Mouse (Mus musculus): ENCODE data around the gene Caprin1.
A peak's percentile ranks its signal among the peaks of the same experiment; 100 is the strongest.

Gene Caprin1

DNA sequence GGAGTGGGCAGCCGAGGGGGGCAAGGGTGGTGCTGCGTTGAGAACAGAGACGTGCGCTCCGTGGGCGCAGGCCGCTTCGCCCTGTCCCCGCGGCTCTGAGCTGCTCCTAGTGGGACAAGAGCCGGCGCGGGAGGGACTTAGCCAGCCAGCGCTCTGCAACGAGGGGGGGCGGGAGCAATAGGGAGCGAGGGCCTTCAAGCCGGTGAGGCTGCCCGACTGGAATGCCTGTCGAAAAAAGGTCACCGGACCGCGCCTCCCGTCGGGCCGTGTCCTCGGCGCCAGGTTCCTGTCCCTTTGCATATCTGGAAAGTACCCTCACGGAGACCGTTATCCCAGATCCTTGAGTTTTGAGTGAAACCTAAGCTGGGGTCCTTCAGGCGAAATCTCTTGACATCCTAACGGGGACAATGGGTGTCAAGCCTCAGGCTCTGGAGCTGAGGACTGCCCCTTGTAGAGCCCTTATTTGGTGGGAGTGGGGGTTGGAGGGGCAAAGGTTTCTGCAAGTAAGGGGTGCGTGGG is at the start of gene Caprin1:
TSS of gene Caprin1 (minus strand) at position 159 of the 519 bp plus-strand sequence.
- DNase-seq (ENCODE audit: low read depth, low spot score) = peak; percentile 86

DNA sequence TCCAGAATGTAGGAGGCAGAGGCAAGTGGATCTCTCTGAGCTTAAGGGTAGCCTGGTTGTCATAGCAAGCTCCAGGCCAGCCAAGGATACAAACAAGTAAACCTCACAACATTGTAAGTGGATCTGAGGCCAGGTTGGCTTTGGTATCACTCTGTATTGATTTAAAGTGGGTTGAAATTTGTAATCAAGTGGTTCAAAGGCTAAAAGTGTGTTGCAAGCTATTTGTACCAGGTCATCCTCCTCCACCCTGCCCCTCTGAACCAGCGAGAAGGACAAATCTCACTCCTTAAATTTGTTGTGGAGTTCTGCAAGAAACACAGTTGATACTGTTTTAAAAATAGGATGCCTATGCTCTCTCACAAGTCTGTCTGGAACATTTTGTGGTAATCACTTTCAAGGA is 49.4 kb upstream of the Caprin1 start:
- DNase-seq (ENCODE audit: low read depth, low spot score) = no peak

DNA sequence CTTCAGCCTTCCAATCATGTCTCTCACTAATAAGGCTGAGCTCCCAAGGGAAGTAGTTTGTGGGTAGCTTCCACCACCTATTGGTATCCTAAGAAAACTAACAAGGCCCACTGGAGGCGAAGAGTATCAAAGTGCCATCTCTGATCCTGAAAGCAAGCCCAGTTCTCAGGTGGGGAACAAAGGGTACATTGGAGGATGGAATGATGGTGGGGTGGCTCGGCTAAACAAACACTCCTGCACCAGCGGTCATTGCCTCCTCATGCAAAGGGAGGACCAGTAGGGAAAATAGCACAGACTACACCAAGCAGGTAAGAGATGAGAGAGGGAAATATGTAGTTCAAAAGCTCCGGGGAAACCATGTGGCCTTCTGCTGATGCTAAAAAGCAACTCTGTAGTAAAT is 48.8 kb upstream of the Caprin1 start:
- no peak for DNase-seq (ENCODE audit: low read depth, low spot score)

DNA sequence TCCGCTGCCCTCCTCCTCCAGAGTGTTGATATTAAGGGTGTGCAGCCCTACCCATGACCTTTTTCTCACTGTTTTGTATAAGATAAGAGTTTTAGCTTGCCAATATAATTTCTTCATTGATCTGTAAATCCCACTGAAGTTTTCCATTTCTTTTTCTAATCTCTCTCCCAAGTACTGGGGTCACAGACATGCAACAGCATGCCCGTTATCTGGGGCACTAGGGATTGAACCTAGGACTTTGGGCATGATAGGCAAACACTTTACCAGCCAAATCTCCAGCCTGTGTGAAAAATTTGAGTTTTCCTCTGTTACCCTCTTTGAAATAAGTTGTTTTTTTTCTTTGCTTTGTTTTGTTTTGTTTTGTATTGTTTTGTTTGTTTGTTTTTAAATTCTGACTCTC is 46.6 kb upstream of the Caprin1 start:
- no peak for DNase-seq (ENCODE audit: low read depth, low spot score)

DNA sequence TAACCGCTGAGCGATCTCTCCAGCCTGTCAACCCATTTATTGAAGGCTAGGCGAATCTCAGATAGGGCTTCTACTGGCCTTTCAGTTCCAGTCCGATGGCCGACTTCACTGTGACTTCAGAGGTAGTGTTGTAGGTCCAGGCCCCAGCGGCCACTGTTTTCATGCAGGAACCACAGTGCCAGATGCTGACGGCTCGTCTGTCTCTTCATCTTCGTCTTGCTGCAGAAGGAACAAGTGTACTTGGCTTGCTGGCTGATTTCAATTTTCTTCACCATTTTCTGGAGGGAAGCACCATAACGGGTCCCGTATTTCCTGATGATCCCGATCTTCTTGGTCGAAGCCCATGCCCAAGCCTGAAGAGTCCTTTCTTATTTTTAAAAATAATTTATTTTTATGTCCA is 45.9 kb upstream of the Caprin1 start:
- DNase-seq (ENCODE audit: low read depth, low spot score) = no peak

DNA sequence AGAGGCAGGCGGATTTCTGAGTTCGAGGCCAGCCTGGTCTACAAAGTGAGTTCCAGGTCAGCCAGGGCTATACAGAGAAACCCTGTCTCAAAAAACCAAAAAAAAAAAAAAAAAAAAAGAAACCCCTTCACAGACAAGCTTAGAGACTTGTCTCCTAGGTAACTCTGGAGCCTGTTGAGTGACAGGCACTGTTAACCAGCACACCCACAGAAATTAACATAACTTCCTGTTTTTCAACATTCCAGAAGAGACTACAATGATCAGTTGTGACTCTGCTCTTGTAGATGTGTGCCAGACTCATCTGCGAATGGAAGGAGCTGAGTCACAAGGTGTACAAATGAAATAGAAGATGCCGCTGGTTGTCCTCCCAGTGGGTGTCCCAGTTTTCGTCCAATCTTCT is 44.9 kb upstream of the Caprin1 start:
- DNase-seq (ENCODE audit: low read depth, low spot score) = no peak

DNA sequence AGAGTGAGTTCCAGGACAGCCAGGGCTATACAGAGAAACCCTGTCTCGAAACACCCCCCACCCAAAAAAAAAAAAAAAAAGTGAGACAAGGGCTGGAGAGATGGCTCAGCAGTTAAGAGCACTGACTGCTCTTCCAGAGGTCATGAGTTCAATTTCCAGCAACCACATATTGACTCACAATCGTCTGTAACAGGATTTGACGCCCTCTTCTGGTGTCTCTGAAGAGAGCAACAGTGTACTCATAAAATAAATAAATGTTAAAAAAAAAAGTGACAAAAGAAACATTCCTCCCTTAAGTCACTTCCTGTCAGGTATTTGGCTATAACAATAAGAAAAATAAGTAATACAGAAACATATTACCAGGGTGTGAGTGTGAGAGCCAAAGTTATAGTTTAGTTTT is 41.0 kb upstream of the Caprin1 start:
- DNase-seq (ENCODE audit: low read depth, low spot score) = no peak

DNA sequence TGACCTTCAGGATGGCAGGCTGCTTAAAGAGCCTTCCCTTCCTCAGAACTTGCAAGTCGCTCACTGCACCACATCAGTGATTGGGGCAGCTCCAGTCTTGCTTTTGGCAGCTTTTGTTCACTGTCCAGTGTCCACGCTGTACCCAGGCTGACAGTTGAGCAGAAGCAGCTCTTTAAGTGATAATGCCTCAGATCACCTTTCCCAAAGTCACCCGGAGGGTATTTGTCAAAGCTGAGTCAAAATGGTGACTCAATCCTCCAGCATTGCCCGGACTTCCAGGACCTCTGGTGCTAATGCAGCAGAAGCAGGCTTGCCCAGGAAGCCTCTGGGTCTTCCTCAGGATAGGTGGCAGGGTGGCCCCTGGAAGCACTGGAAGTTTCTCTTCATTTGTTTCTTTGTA is 39.7 kb upstream of the Caprin1 start:
- no peak for DNase-seq (ENCODE audit: low read depth, low spot score)

DNA sequence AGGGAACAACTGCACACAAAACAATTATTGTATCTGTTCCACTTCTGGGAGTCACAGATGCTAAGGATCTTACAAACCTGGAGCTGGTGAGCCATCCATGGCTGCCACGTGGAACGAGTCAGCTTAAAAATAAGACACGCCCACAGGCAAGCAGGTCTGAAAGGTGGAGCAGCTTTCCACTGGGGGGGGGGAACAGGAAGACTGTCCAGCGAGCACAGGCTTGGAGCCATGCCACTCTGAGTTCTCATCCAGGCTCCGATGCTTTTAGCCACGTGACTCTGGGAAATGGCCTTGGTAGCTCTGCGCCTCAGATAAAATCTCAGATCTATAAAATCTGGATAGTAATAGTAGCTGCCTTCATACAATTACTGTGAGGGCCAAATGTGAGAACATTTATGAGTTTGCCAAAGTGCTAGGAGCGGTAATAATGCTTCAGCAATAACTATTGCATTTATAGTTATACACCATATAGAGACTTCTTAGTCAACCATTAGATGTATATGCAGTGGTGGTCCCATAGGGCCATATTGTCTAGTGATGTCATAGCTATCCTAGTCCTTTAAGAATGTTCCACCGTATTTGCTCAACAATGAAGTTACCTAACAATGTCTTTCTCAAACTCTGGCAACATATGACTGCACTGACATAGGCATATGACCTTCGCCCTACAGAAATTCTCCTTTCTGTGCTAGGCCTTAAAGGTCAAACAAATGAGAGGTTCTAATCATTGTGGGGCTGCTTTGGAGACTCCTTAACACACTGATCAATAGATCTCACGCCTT is 38.4 kb upstream of the Caprin1 start:
- no peak for DNase-seq (ENCODE audit: low read depth, low spot score)

DNA sequence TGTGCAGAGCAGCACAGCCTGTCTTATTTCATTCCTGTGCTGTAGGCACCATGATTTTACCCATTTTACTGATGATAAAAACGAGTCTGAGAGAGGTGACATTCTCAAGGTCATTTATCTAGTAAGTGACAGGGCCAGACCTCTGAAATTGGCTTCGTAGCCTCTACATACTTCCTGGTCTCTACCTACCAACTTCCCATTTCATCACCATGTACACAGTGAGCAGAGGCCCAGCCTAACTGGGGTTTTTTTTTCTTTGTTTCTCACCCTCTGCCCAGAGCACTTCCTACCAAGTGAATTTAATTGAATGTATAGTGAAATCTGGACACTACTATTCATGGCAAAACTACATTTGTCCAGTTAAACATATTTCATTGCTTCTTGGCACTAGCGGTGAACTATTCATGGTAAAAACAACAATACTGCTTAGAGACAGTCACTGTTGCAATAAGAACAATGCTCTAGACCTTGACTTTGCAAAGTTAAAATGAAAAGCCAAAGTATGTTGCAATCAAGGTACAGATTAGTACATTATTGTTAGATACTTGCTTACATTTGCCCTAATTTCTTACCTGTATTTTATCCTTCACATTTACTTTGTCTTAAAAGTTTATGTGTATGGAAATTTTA is 36.5 kb upstream of the Caprin1 start:
- DNase-seq (ENCODE audit: low read depth, low spot score) = no peak

DNA sequence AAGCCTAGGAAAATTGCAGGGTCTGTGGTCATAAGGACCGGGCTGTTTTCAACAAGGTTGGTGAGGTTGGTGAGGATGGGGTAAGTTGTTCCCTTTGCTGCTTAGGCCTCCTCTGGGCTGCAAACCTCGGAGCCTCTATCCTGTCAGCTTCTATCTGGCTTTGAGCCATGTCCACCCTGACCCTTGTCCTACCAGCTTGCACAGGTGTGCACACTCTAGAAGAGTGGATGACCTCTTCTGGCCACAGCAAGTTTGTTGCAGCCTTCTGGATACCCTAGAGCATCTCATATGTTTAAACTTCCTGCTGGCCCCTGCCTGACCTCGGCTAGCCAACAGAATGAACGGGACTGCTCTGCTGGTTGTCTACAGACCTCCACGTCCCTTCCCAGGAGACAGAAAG is 35.5 kb upstream of the Caprin1 start:
- no peak for DNase-seq (ENCODE audit: low read depth, low spot score)

DNA sequence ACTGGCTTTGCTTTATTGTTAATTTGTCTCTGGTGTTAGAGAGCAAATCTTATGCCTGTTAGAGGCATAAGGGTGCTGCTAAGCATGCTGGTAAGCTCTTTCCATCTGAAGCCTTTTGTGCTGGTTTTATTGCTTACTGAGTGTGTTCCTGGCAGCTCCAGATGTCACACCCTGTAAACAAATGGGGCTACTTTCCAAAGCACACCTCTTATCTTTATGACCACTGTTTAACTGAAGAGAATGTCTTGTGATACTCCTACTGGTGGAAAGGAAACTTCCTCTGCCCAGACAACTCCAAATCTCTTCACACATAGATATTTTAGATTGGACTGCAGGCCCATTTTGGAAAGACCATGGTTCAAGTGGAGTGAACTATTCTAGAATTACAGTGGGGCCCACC is 31.5 kb upstream of the Caprin1 start:
- DNase-seq (ENCODE audit: low read depth, low spot score) = no peak

DNA sequence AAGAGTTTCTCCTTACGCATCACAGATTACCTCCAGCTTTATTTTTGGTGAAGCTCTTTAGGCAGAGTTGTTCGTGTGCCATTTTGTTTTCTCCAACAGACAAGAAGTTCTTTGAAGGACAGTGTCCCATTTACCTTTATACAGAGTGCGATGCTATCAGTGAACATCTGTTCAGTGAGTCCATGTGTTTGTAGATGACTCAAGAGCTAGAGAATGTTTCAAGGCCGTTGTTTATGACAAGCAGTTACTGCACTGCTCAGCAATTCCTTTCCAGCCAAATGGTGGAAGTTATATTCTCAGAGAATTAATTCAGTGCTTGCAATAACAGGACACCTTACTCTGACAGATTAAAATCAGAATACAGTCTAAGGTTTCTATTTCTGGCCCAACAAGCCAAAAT is 27.5 kb upstream of the Caprin1 start:
- no peak for DNase-seq (ENCODE audit: low read depth, low spot score)

DNA sequence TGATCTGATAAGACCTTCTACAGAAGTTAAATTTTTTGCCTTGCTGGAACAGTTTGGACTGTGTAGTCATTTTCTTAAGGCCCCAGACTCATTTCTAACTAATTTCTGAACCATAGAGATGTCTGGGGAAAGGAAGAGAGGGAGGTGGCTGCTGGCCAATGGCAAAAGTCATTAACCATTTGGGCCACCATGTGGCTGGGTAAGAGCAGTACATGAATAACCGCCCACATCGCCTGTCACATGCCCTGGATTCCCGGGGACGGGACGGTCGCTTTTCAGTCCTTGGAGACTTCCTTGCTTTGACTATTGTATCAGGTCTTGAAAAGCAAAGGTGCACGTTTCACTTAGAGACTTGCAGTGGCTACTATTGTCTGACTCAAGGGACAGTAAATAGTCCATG is 25.1 kb upstream of the Caprin1 start:
- no peak for DNase-seq (ENCODE audit: low read depth, low spot score)

DNA sequence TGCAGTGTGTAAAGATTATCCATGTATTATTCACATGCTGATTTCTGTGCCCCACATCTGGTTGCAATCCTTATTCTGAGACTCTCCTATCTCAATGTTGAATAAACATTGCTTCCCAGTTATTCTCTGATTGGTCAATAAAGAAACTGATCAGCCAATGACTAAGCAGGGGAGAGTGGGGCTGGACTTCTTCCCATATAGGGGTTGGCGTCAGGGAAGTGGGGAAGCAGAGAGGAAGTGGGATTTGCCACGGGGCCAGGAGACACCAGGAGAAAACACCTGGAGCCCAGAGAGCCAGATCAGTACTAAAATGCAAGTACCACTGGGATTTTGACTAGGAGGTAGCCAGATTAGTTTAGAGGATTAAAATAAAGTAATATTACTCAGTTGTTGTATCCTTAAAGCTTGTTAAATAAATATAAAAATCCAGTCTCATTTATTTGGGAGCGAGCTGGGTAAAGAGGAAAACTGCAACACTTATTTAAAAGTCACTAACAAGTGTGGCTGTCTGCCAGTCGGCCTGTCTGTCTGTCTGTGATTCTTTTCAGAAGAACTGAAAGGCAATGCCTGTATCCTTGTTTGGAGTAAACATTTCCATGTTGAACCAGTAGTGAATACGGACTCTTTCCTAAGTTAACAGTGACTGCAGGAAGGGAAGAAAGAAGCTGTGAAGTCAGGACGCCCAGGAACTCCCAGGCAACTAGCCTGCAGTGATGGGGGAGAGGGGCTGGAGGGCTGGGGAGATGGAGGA is 19.9 kb upstream of the Caprin1 start:
- peak; percentile 32 for DNase-seq (ENCODE audit: low read depth, low spot score)

DNA sequence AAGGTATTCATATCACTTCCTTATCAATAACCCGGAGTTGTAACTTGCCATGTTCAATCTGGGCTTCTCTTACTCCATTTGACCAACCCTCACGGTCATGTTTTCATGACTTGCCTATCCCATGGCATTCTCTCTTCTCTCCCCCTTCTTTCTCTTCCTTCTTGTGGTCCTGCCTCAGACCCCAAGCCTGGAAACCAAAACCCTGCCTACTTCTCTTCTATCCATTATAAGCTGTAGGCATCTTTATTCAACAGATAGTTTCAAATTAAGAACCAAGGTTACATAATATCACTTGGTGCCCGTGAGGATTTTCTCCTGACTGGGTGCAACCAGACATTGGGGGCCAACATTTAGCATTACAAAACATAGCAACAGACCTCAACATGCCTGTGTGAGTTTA is 18.5 kb upstream of the Caprin1 start:
- no peak for DNase-seq (ENCODE audit: low read depth, low spot score)

DNA sequence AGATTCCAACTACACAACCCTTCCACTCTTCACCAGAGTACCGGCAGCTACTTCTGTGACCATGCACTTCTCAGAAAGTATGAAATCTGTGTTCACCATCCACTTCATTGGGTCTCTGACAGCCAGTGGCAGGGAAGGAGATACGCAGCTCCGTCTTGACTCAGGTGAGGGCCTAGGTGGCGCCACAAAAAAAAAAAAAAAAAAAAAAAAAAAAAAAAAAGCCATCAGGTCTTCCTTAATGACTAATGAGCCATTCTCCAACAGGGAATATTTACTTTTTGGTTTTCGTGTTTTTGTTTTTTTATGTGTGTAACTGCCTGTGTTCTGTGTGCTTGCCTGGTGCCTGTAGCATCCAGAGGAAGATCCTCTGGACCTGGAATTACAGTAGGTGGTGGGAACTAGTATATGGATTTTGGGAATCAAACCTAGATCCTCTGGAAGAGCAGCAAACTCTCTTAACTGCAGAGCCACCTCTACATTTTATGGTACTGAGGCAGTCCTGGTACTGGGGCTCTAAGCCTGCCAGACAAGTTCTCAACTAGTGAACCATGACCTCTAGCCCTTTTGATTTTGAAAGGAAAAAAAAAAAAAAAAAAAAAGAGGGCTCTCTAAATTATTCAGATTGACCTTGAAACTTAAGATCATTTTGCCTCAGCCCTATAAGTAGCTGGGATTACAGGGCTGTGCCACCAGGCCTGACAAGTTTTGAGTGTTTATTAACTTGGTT is 14.2 kb upstream of the Caprin1 start:
- DNase-seq (ENCODE audit: low read depth, low spot score) = no peak

DNA sequence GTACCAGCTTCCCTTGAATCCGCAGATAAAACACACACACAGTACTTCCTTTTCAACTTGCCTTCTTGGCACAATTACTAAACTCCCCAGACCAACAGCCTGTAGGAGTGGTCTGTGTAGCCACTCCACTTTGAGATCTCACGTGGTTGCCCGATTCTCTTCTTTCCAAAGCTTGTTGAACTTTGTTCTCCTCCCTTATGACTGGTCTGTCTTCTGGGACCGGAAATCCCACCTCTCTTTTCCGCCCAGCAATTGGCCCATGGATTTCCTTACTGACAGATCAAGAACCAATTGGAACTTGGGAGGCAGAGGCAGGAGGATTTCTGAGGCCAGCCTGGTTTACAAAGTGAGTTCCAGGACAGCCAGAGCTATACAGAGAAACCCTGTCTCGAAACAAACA is 13.0 kb upstream of the Caprin1 start:
- DNase-seq (ENCODE audit: low read depth, low spot score) = no peak

DNA sequence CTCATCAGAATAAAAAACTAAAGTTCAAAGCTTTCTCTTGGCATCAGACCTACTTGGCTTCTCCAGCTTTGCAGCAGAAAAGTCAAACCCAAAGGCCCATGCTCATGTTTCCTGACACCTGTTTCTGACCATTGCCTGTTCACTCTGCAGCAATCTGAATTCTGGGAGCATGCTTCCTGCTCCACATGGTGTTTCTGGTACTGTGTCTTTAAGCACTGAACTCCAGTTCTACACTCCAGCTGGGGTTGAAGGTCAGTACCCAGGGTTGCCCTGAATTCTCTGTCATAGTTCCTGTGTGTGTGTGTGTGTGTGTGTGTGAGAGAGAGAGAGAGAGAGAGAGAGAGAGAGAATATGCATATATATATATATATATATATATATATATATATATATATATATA is 11.0 kb upstream of the Caprin1 start:
- DNase-seq (ENCODE audit: low read depth, low spot score) = no peak

DNA sequence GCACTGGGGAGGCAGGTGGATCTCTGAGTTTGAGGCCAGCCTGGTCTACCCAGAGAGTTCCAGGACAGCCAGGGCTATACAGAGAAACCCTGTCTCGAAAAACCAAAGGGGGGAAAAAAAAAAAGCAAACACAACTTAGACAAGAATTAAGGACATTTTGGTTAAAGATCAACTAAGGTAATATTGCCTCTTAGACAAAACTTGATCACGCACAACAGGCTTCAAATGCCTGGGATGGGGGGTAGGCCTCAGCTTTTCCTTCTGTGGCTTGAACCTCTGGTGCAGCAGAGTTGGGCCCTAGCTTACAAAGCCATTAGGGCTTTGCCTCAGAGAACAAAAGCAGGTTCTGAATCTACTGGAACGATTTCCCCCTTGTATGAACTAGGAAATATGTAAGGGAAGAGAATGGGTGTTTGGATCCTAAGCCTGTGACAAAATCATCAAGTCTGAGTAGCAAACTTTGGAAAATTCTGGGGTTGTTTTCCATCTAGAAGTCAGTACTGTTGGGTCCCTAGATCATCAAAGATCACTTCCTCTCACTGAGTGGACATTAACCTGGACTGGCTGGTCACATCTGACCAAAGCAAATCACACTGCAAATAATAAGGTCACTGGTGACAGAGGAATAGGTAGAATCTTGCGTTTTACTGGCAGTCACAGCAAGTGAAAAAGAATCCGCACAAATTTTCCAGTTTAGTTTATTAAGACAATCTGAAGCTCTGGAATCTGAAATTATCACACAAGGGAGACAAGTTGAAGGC is 6.5 kb upstream of the Caprin1 start:
- no peak for DNase-seq (ENCODE audit: low read depth, low spot score)

DNA sequence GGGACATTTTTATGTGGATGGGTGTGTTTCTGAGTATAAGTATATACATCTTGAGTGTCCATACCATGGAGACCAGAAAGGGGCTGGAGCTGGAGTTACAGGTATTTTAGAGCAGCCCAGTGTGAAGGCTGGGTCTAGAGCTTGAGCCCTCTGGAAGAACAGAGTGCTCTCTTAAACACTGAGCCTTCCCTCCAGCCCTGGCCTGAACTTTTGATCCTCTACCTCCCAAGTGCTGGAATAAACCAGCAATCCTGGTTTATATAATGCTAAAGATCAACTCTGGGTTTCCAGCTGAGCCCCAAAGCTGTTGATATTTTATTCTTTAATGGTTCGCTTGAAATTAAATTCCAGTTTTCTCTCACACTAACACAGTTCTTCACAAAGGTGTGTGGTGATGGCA is 5.0 kb upstream of the Caprin1 start:
- DNase-seq (ENCODE audit: low read depth, low spot score) = no peak
